Mouse (Mus musculus): ENCODE data around the gene Adamts14. TPM values are rescaled to one million over a fixed set of nuclear protein-coding genes. Genes with fewer than 3 reads are reported as not detected.

The Adamts14 gene
- polyA plus RNA-seq, 1 experiment from 2014 or later, result 0.37 TPM

- Histone ChIP-seq H3K9me3 (ENCODE audit: control insufficient read depth, low read length) (no peaks in the 10 kb centered on the region), H3K36me3 (ENCODE audit: control insufficient read depth, insufficient read depth, low read length) (no peaks in the 10 kb centered on the region), H3K4me3 (ENCODE audit: low read depth, low read length) (no peak overlapping the region), H3K27me3 (ENCODE audit: control insufficient read depth, insufficient read depth, low read length) (no peaks in the 10 kb centered on the region), H3K9ac (ENCODE audit: low read depth, low read length) (no peak overlapping the region), H3K27ac (ENCODE audit: low read depth, low read length) (no peak overlapping the region), H3K4me1 (replicated peaks; ENCODE audit: control insufficient read depth, insufficient read depth, low read length) (no peaks in the 10 kb centered on the region), H3K4me2 (replicated peaks; ENCODE audit: low read depth, low read length) (no peak overlapping the region)
- no peak for ATAC-seq (ENCODE audit: low FRiP score)
- WGBS, result 77% methylated on average over 3 of the region's 3 CpGs
- no peak for DNase-seq (ENCODE audit: low spot score)
Observed at GRCm38 (mm10) chr10:61231756-61232155, 41.5 kb downstream of the Adamts14 start.

DNA sequence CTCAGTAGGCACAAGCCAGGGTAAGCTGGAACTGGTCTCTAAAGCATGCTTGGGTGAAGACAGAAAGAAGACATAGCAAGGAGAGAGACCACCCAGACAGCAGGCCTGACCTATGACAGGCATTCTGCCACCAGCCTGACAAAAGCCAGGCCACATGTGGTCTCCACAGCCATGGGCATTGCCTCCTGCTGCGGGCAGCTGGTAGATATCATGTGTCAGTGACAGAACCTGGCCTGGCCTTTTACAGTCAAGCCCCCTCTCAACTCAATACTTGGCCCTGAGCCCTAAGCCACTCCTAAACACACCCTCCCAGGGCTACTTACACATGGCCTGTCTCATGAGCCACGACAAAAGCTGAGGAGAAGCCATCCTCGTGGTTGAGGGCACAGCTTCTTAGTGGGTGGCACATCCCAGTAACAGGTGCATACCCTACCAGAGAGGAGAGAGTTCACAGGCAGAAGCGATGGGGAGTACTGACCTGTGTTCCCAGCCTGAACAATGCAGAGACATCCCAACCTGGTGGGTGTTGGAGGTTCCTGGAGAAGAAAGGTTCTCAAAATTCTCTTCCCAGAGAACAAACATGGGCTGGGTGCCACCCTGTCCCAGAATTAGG lies 46.3 kb downstream of the Adamts14 start:
- 70% methylated on average over 4 of the region's 4 CpGs for WGBS
- ATAC-seq (ENCODE audit: low FRiP score), result no peak
- Histone ChIP-seq H3K27me3 (ENCODE audit: control insufficient read depth, insufficient read depth, low read length) (no peaks in the 10 kb centered on the region), H3K9me3 (ENCODE audit: control insufficient read depth, low read length) (no peaks in the 10 kb centered on the region), H3K9ac (ENCODE audit: low read depth, low read length) (no peak overlapping the region), H3K36me3 (ENCODE audit: control insufficient read depth, insufficient read depth, low read length) (no peaks in the 10 kb centered on the region), H3K4me2 (replicated peaks; ENCODE audit: low read depth, low read length) (no peak overlapping the region), H3K27ac (ENCODE audit: low read depth, low read length) (no peak overlapping the region), H3K4me3 (ENCODE audit: low read depth, low read length) (no peak overlapping the region), H3K4me1 (replicated peaks; ENCODE audit: control insufficient read depth, insufficient read depth, low read length) (no peaks in the 10 kb centered on the region)
- no peak for DNase-seq (ENCODE audit: low spot score)

GRCm38 (mm10) chr10:61225694-61226093 lies 47.5 kb downstream of the Adamts14 start:
- H3K9me3 ChIP-seq (ENCODE audit: control insufficient read depth, low read length), result no peaks in the 10 kb centered on the region
- WGBS, result 56% methylated on average over 5 of the region's 5 CpGs

DNA sequence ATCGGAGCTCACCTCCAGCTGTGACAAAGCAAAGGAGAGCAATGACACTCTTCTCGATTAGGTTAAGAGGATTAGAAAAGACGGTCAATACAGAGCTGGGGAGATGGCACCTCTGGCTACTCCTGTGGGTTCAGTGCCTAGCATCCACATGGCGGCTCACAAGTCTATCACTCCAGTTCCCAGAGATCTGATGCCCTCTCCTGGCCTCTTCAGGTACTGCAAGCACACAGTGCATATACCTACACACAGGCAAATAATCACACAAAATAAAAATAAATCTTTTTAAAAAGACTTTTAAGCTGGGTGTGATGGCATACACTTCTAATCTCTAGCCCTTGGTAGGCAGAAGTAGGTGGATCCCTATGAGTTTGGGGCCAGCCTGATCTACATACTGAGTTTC lies 53.9 kb downstream of the Adamts14 start:
- WGBS, result 94% methylated on average over 4 of the region's 4 CpGs
- no peak overlapping the region for H3K4me3 ChIP-seq (ENCODE audit: low read depth, low read length)
- DNase-seq (ENCODE audit: low spot score) (no peak), ATAC-seq (ENCODE audit: low FRiP score) (no peak)
- H3K4me2 ChIP-seq (replicated peaks; ENCODE audit: low read depth, low read length), result no peak overlapping the region
- H3K9me3 ChIP-seq (ENCODE audit: control insufficient read depth, low read length), result 0 out of 2 replicates have a peak, but pooled peaks cover 3% of the 10 kb centered on the region
- no peak overlapping the region for H3K27ac ChIP-seq (ENCODE audit: low read depth, low read length)
- H3K4me1 ChIP-seq (replicated peaks; ENCODE audit: control insufficient read depth, insufficient read depth, low read length), result no peaks in the 10 kb centered on the region
- H3K36me3 ChIP-seq (ENCODE audit: control insufficient read depth, insufficient read depth, low read length), result no peaks in the 10 kb centered on the region
- no peak overlapping the region for H3K9ac ChIP-seq (ENCODE audit: low read depth, low read length)
- H3K27me3 ChIP-seq (ENCODE audit: control insufficient read depth, insufficient read depth, low read length), result no peaks in the 10 kb centered on the region

More at GRCm38 (mm10) chr10:61225694-61226093, 47.5 kb downstream of the Adamts14 start:
- Histone ChIP-seq H3K4me1 (replicated peaks; ENCODE audit: control insufficient read depth, insufficient read depth, low read length) (no peaks in the 10 kb centered on the region), H3K27ac (ENCODE audit: low read depth, low read length) (no peak overlapping the region), H3K36me3 (ENCODE audit: control insufficient read depth, insufficient read depth, low read length) (no peaks in the 10 kb centered on the region), H3K4me3 (ENCODE audit: low read depth, low read length) (no peak overlapping the region), H3K9ac (ENCODE audit: low read depth, low read length) (no peak overlapping the region), H3K4me2 (replicated peaks; ENCODE audit: low read depth, low read length) (no peak overlapping the region), H3K27me3 (ENCODE audit: control insufficient read depth, insufficient read depth, low read length) (no peaks in the 10 kb centered on the region)
- DNase-seq (ENCODE audit: low spot score) (no peak), ATAC-seq (ENCODE audit: low FRiP score) (no peak)

GRCm38 (mm10) chr10:61216163-61216562 lies 57.1 kb downstream of the Adamts14 start:
- H3K4me1 ChIP-seq (replicated peaks; ENCODE audit: control insufficient read depth, insufficient read depth, low read length), result no peaks in the 10 kb centered on the region
- H3K9ac ChIP-seq (ENCODE audit: low read depth, low read length), result no peak overlapping the region
- H3K9me3 ChIP-seq (ENCODE audit: control insufficient read depth, low read length), result 0 out of 2 replicates have a peak, but pooled peaks cover 3% of the 10 kb centered on the region
- H3K4me2 ChIP-seq (replicated peaks; ENCODE audit: low read depth, low read length), result no peak overlapping the region
- no peak overlapping the region for H3K27ac ChIP-seq (ENCODE audit: low read depth, low read length)
- H3K4me3 ChIP-seq (ENCODE audit: low read depth, low read length), result no peak overlapping the region
- H3K36me3 ChIP-seq (ENCODE audit: control insufficient read depth, insufficient read depth, low read length), result no peaks in the 10 kb centered on the region
- DNase-seq (ENCODE audit: low spot score) (no peak), ATAC-seq (ENCODE audit: low FRiP score) (no peak)
- WGBS, result 90% methylated on average over 4 of the region's 4 CpGs
- H3K27me3 ChIP-seq (ENCODE audit: control insufficient read depth, insufficient read depth, low read length), result peaks cover 4% of the 10 kb centered on the region; the same call in 1 of the 2 replicates

DNA sequence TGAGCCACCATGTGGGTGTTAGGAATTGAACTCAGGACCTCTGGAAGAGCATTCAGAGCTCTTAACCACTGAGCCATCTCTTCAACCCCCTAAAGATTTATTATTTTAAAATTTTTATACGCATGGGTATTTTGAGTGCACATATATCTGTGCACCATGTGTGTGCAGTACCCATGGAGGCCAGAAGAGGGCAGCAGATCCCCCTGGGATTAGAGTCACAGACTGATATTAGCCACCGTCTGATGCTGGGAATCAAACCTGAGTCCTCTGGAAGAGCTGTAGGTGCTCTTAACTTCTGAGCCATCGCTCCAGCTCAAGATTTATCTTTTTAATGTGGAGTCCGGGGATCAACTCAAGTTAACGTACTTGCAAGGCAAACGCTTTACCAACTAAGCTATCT lies 57.6 kb downstream of the Adamts14 start:
- H3K4me2 ChIP-seq (replicated peaks; ENCODE audit: low read depth, low read length), result no peak overlapping the region
- no peaks in the 10 kb centered on the region for H3K4me1 ChIP-seq (replicated peaks; ENCODE audit: control insufficient read depth, insufficient read depth, low read length)
- no peak overlapping the region for H3K4me3 ChIP-seq (ENCODE audit: low read depth, low read length)
- ATAC-seq (ENCODE audit: low FRiP score) (no peak), DNase-seq (ENCODE audit: low spot score) (no peak)
- H3K36me3 ChIP-seq (ENCODE audit: control insufficient read depth, insufficient read depth, low read length), result no peaks in the 10 kb centered on the region
- no peak overlapping the region for H3K27ac ChIP-seq (ENCODE audit: low read depth, low read length)
- 90% methylated on average over 6 of the region's 6 CpGs for WGBS
- H3K9ac ChIP-seq (ENCODE audit: low read depth, low read length), result no peak overlapping the region
- H3K9me3 ChIP-seq (ENCODE audit: control insufficient read depth, low read length), result 0 out of 2 replicates have a peak, but pooled peaks cover 3% of the 10 kb centered on the region
- H3K27me3 ChIP-seq (ENCODE audit: control insufficient read depth, insufficient read depth, low read length), result peaks cover 4% of the 10 kb centered on the region; the same call in 1 of the 2 replicates

- DNase-seq (ENCODE audit: low spot score) (no peak), ATAC-seq (ENCODE audit: low FRiP score) (no peak)
- Histone ChIP-seq H3K4me1 (replicated peaks; ENCODE audit: control insufficient read depth, insufficient read depth, low read length) (no peaks in the 10 kb centered on the region), H3K4me3 (ENCODE audit: low read depth, low read length) (no peak overlapping the region), H3K4me2 (replicated peaks; ENCODE audit: low read depth, low read length) (no peak overlapping the region), H3K36me3 (ENCODE audit: control insufficient read depth, insufficient read depth, low read length) (no peaks in the 10 kb centered on the region), H3K9me3 (ENCODE audit: control insufficient read depth, low read length) (no peaks in the 10 kb centered on the region), H3K27me3 (ENCODE audit: control insufficient read depth, insufficient read depth, low read length) (peaks cover 4% of the 10 kb centered on the region; the same call in 1 of the 2 replicates), H3K9ac (ENCODE audit: low read depth, low read length) (no peak overlapping the region), H3K27ac (ENCODE audit: low read depth, low read length) (no peak overlapping the region)
- WGBS, result 9% methylated on average over 11 of the region's 11 CpGs
Observed at GRCm38 (mm10) chr10:61212817-61213216, 60.4 kb downstream of the Adamts14 start.

DNA sequence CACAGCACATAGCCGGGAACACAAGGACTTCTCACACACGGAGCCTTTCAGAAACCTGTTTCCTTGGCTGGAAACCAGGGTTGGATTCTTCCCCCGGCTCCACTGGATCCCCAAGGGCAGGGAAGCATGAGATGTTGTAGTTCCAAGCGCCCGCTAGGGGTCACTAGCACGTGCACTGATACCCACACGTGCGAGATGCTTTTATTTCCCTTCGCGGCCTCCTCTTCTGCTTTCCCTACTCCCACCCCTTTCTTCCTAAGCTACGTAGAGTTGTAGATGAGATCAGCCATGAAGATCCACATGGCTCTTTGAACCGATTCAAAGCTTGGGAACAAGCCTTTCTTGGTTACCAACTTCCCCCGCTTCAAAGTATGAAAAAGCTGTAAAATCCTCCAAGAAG lies 61.5 kb downstream of the Adamts14 start:
- Histone ChIP-seq H3K27ac (ENCODE audit: low read depth, low read length) (no peak overlapping the region), H3K4me2 (replicated peaks; ENCODE audit: low read depth, low read length) (no peak overlapping the region), H3K4me3 (ENCODE audit: low read depth, low read length) (no peak overlapping the region), H3K9me3 (ENCODE audit: control insufficient read depth, low read length) (no peaks in the 10 kb centered on the region), H3K9ac (ENCODE audit: low read depth, low read length) (no peak overlapping the region), H3K36me3 (ENCODE audit: control insufficient read depth, insufficient read depth, low read length) (no peaks in the 10 kb centered on the region), H3K4me1 (replicated peaks; ENCODE audit: control insufficient read depth, insufficient read depth, low read length) (no peaks in the 10 kb centered on the region), H3K27me3 (ENCODE audit: control insufficient read depth, insufficient read depth, low read length) (peaks cover 4% of the 10 kb centered on the region; the same call in 1 of the 2 replicates)
- ATAC-seq (ENCODE audit: low FRiP score) (no peak), DNase-seq (ENCODE audit: low spot score) (peak; percentile 84)
- WGBS, result 10% methylated on average over 13 of the region's 13 CpGs

- no peak overlapping the region for H3K9ac ChIP-seq (ENCODE audit: low read depth, low read length)
- H3K27me3 ChIP-seq (ENCODE audit: control insufficient read depth, insufficient read depth, low read length), result peaks cover 4% of the 10 kb centered on the region; the same call in 1 of the 2 replicates
- H3K4me2 ChIP-seq (replicated peaks; ENCODE audit: low read depth, low read length), result no peak overlapping the region
- WGBS, result 80% methylated on average over 4 of the region's 4 CpGs
- H3K4me3 ChIP-seq (ENCODE audit: low read depth, low read length), result no peak overlapping the region
- H3K36me3 ChIP-seq (ENCODE audit: control insufficient read depth, insufficient read depth, low read length), result no peaks in the 10 kb centered on the region
- ATAC-seq (ENCODE audit: low FRiP score), result no peak
- H3K9me3 ChIP-seq (ENCODE audit: control insufficient read depth, low read length), result no peaks in the 10 kb centered on the region
- no peak overlapping the region for H3K27ac ChIP-seq (ENCODE audit: low read depth, low read length)
- no peaks in the 10 kb centered on the region for H3K4me1 ChIP-seq (replicated peaks; ENCODE audit: control insufficient read depth, insufficient read depth, low read length)
- no peak for DNase-seq (ENCODE audit: low spot score)
Observed at GRCm38 (mm10) chr10:61211105-61211504, 62.1 kb downstream of the Adamts14 start.
